In the genomic region with DNA sequence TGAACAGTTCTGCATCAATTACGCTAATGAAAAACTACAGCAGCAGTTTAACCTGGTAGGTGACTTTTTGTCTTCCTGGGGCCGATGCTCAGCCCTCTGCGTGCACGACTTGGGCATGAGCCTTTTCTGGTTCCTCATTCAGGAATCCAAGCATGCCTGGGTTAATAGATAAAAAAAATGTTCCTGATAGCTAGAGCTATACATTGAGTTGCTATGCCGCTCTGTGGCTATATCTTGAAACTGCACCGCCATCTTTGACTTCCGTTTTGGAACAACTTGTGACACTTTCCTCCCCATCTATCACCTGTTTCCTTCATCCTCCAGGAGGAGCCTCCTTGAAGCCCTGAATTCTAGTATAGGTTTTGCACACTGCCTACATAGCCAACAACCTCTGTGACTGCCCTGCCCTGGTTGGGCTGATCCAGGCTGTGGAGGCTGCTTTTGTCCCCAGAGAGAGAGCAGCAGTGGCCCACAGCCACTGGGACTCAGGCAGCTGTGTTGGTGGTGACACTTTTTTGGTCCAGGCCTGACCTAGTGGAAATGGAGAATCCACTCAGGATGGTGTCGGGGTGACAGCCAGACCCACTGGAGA, we compare ENCODE assay signal across 8 mouse cellular contexts. TPM values are rescaled to one million over a fixed set of nuclear protein-coding genes. Genes with fewer than 3 reads are reported as not detected.
DNase-seq lines count a peak whose midpoint lies in the region; ATAC-seq and TF ChIP-seq lines count a peak whose summit lies in the region.

No protein-coding gene starts in this region.

- peaks cover 11% of the 10 kb centered on the region; the same call in 1 of the 2 replicates for H3K27me3 ChIP-seq in forebrain, embryonic 12.5 days
- H3K27me3 ChIP-seq in forebrain, embryonic 11.5 days (ENCODE audit: control insufficient read depth, insufficient read depth, low read length), result no peaks in the 10 kb centered on the region
- no peaks in the 10 kb centered on the region for H3K27me3 ChIP-seq in liver, embryonic 15.5 days
- no peaks in the 10 kb centered on the region for H3K27me3 ChIP-seq in cerebellum, adult 2 months (ENCODE audit: control insufficient read depth, insufficient read depth, low read length)

- H3K4me3 ChIP-seq in forebrain, embryonic 12.5 days (replicated peaks), result no peak overlapping the region
- H3K4me3 ChIP-seq in forebrain, embryonic 11.5 days (ENCODE audit: low read depth, low read length), result no peak overlapping the region
- H3K4me3 ChIP-seq in liver, embryonic 15.5 days (replicated peaks), result no peak overlapping the region
- H3K4me3 ChIP-seq in cerebellum, adult 2 months (replicated peaks; ENCODE audit: insufficient read depth, low read depth, low read length), result no peak overlapping the region

- ATAC-seq in forebrain, embryonic 12.5 days (ENCODE audit: low FRiP score), result no peak
- ATAC-seq in forebrain, embryonic 11.5 days (replicated peaks; ENCODE audit: low FRiP score), result no peak
- ATAC-seq in liver, embryonic 15.5 days (ENCODE audit: insufficient read depth), result no peak

- TF ChIP-seq POLR2A in cerebellum, adult 2 months (IDR thresholded peaks at IDR 0.05; ENCODE audit: borderline replicate concordance, insufficient read depth, low read length), result no peak

- peak overlapping the region; percentile 75; the same call in 1 of the 2 replicates for H3K27ac ChIP-seq in forebrain, embryonic 12.5 days
- H3K27ac ChIP-seq in forebrain, embryonic 11.5 days (ENCODE audit: low read depth, low read length), result no peak overlapping the region
- H3K27ac ChIP-seq in liver, embryonic 15.5 days (replicated peaks), result no peak overlapping the region
- H3K27ac ChIP-seq in cerebellum, adult 2 months (ENCODE audit: insufficient read depth, low read length), result no peak overlapping the region

- H3K36me3 ChIP-seq in forebrain, embryonic 12.5 days (replicated peaks), result no peaks in the 10 kb centered on the region
- H3K36me3 ChIP-seq in forebrain, embryonic 11.5 days (ENCODE audit: control insufficient read depth, insufficient read depth, low read length), result no peaks in the 10 kb centered on the region
- H3K36me3 ChIP-seq in liver, embryonic 15.5 days (replicated peaks), result no peaks in the 10 kb centered on the region

- H3K9me3 ChIP-seq in forebrain, embryonic 12.5 days, result no peaks in the 10 kb centered on the region
- no peaks in the 10 kb centered on the region for H3K9me3 ChIP-seq in forebrain, embryonic 11.5 days (ENCODE audit: control insufficient read depth, low read length)
- no peaks in the 10 kb centered on the region for H3K9me3 ChIP-seq in liver, embryonic 15.5 days (replicated peaks)

- TF ChIP-seq CTCF in cerebellum, adult 2 months (IDR thresholded peaks at IDR 0.05; ENCODE audit: borderline replicate concordance, insufficient read depth, low read depth, low read length), result no peak

- H3K4me2 ChIP-seq in forebrain, embryonic 12.5 days, result no peak overlapping the region
- no peak overlapping the region for H3K4me2 ChIP-seq in forebrain, embryonic 11.5 days (ENCODE audit: low read depth, low read length, severe bottlenecking)
- peak overlapping the region; percentile 25 for H3K4me2 ChIP-seq in liver, embryonic 15.5 days

- 73% methylated on average over 8 of the region's 8 CpGs for WGBS in forebrain, embryonic 12.5 days
- WGBS in forebrain, embryonic 11.5 days, result 66% methylated on average over 8 of the region's 8 CpGs
- WGBS in liver, embryonic 15.5 days (ENCODE audit: insufficient replicate concordance), result 25% methylated on average over 8 of the region's 8 CpGs
- 57% methylated on average over 8 of the region's 8 CpGs for WGBS in cerebellum, adult 2 months

- H3K9ac ChIP-seq in forebrain, embryonic 12.5 days, result no peak overlapping the region
- no peak overlapping the region for H3K9ac ChIP-seq in forebrain, embryonic 11.5 days (ENCODE audit: low read length)
- H3K9ac ChIP-seq in liver, embryonic 15.5 days, result no peak overlapping the region

- no peak for DNase-seq in forebrain, embryonic 11.5 days (ENCODE audit: low spot score)
- peak; percentile 68 to 74 for DNase-seq in right cerebral cortex, adult 2 months (ENCODE audit: low spot score in 2 of 2)
- no peak for DNase-seq in right cerebral cortex, postnatal 4 days
- peak; percentile 27 to 30 for DNase-seq in thymus, postnatal 36 days
- DNase-seq in cerebellum, adult 2 months, result no peak
- DNase-seq in layer of hippocampus, postnatal 14 days (ENCODE audit: low spot score in 2 of 2), result no peak

- H3K4me1 ChIP-seq in forebrain, embryonic 12.5 days, result peaks cover 31% of the 10 kb centered on the region
- H3K4me1 ChIP-seq in forebrain, embryonic 11.5 days (replicated peaks; ENCODE audit: control insufficient read depth, insufficient read depth, low read length), result peaks cover 4% of the 10 kb centered on the region
- no peaks in the 10 kb centered on the region for H3K4me1 ChIP-seq in liver, embryonic 15.5 days (replicated peaks)
- H3K4me1 ChIP-seq in cerebellum, adult 2 months (ENCODE audit: control insufficient read depth, insufficient read depth, low read length), result no peaks in the 10 kb centered on the region; the same call in 1 of the 2 replicates

RNA-seq across cellular contexts. Expression of gene Myo5c, which starts 30.5 kb away (rescaled TPM):
- 0.63 and 1.3 TPM in 2 replicates for polyA plus RNA-seq in forebrain, embryonic 12.5 days (2016; fragmentation: Nextera tagmentation; extraction: Ambion mirVana)
- 0.55 and 0.72 TPM in 2 replicates for polyA plus RNA-seq in forebrain, embryonic 11.5 days (2014; fragmentation: Nextera tagmentation; extraction: Ambion mirVana)
- 0.46 and 0.81 TPM in 2 replicates for polyA plus RNA-seq in liver, embryonic 15.5 days (2015; fragmentation: Nextera tagmentation; extraction: Ambion mirVana)
- 3.9 and 4.1 TPM in 2 replicates for polyA plus RNA-seq in cerebellum, adult 2 months (2012; rRNA removed)
- 1 to 10 TPM in 1 of 2 experiments, under 1 TPM in 1; 0.58 to 1.6 TPM for total RNA-seq in layer of hippocampus, postnatal 14 days (2021)

RNA-seq across cellular contexts. Expression of gene Gnb5, which starts 43.8 kb away (rescaled TPM):
- polyA plus RNA-seq in forebrain, embryonic 12.5 days (2016; fragmentation: Nextera tagmentation; extraction: Ambion mirVana), result 32.6 and 35.5 TPM in 2 replicates
- polyA plus RNA-seq in forebrain, embryonic 11.5 days (2014; fragmentation: Nextera tagmentation; extraction: Ambion mirVana), result 31.1 and 34.1 TPM in 2 replicates
- polyA plus RNA-seq in liver, embryonic 15.5 days (2015; fragmentation: Nextera tagmentation; extraction: Ambion mirVana), result 1.2 and 1.6 TPM in 2 replicates
- 194 and 215 TPM in 2 replicates for polyA plus RNA-seq in cerebellum, adult 2 months (2012; rRNA removed)
- 100 to 1,000 TPM; 115 to 120 TPM for total RNA-seq in layer of hippocampus, postnatal 14 days (2021)

Comparison
In these comparisons a context has a peak if more than half of its experiments do, and no peak if none do; other contexts are left out.
1. DNase-seq: peak in right cerebral cortex, adult 2 months (2 of 2) and thymus, postnatal 36 days (2 of 2); none in forebrain, embryonic 11.5 days (single experiment), right cerebral cortex, postnatal 4 days (single experiment), cerebellum, adult 2 months (0 of 2) and layer of hippocampus, postnatal 14 days (0 of 2).
2. RNA of gene Gnb5, which starts 43.8 kb away (polyA plus RNA-seq): 194 to 215 TPM in cerebellum, adult 2 months, 32.6 to 35.5 TPM in forebrain, embryonic 12.5 days and 31.1 to 34.1 TPM in forebrain, embryonic 11.5 days; 1.2 to 1.6 TPM in liver, embryonic 15.5 days; every median in the first group is over 10 times any median in the second.